Mouse (Mus musculus) lung, adult 18-20 months (tissue): ENCODE measurements at regions not wholly inside any gene's neighbourhood (a gene's known extent, or its start where the extent isn't known, plus 50 kb on each side); places are given as distances from the start of the nearest gene placed in this dataset.

Source experiments
- DNase-seq, 2 experiments: peaks; one replicate each; pipeline ENCODE4 v3.0.0; 2022; ENCODE audit warnings: mixed read lengths in 2 of 2

- no peak for DNase-seq
Observed at GRCm38 (mm10) chr3:144378524-144379225, 173.7 kb upstream of the Lmo4 start.

DNA sequence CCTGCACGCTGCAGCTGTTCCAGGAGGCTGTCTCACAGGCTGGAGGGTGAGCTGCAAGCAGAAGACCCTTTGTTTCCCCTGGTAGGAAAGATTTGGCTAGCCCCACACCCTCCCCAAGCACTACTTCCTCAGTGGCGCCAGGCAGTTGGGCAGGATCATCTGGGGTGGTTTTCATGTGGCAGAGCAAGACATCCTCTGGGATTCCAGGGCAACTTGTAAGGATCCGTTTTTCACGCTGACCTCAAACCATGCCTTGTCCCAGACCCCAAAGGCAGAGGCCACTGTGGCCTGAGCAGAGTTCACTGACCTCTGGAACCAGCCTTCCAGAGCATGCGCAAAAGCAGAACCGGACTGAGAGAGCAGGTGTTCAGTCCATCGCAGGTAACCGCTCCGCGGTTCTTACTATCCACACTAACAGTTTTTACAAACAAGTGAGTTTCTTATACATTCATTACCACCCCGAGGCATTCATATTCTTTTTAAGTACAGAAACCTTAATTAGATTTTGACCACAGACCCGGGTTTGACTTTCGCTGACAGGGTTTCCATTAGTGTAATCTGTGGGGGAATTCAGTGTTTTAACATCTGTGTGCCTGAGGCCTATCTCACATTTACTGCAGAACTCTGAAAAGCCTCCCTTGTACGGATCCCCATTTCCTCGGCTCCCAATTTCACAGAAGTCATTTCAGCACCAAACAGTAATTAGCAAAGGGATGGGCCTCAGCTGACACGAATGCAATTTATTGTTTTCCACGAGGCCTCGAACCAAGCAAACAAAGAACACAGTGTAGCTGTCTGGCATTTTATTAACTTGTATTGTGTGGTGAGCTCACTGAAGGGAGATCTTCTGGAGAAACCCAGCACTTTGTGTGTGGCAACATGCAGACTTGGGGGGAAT lies 172.9 kb upstream of the Lmo4 start:
- no peak for DNase-seq

DNA sequence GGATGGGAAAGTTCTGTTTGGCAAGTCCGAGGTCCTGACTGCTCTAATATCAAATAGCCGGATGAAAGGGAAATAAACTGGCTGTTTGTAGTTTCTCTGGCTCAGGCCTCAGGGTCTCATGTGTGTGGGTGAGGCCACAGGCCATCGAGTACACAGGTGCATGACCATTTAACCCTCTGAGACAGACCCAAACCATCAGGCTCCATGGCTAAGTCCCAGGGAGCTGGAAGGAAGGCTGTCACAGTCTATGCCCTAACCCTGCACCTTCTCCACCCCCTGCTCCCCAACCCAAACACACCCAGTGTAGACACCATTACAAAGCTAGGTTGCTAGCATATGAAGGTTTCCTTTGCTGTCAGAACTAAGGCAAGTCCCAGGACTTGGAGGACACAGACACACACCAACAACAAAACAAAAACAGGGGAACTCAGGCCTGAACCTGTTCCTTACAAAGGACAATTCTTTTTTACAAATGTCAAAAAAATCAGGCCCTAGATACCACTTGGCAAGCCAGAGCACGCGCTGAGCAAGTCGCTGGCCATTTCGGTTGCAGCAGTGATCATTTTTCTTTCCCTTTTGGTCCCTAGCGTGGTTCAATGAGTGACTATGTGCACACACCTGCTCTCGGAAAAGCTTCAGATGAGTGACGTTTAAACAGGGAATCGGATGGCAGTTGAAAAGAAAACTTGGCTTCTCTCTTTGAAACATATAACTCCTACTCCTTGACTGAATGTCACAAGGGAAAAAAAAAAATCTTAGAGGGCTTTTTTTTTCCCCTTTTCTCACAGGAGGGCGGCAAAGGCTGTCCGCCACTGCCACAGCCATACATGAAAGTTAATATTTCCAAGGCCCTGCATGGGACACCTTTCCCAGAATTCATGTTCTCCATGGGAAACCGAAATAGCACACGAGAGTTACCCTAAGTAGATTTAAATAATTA lies 171.7 kb upstream of the Lmo4 start:
- no peak for DNase-seq

DNA sequence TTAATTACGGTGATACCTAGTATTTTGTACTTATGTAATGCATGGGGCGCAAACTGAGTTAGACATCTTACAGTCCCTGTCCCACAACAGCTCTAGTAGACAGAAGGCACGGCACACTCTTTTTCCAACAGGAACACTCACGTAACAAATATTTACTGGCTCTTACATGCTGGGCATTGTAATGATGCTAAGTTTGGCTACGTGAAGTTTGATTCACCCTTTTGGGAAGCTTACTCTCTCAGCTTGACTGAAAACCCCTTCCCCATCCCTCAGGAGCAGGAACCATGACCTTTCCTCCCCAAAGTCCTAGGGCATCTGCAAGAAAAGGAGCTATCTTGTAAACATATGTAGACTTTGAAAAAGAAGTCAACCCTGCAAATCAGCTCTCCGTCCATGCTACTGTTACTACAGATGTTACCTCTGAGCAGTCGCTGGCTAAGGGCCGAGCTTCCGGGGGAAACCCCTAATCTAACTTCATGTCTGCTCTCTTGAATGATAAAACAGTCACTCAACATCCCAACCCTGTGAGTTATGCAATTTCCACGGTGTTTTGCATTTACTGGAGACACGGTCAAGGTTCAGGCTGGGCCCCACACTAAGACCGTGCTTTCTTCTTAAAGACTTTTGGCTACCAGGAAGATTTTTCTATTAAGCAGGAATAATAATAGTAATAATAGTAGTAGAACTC lies 170.8 kb upstream of the Lmo4 start:
- DNase-seq = no peak

DNA sequence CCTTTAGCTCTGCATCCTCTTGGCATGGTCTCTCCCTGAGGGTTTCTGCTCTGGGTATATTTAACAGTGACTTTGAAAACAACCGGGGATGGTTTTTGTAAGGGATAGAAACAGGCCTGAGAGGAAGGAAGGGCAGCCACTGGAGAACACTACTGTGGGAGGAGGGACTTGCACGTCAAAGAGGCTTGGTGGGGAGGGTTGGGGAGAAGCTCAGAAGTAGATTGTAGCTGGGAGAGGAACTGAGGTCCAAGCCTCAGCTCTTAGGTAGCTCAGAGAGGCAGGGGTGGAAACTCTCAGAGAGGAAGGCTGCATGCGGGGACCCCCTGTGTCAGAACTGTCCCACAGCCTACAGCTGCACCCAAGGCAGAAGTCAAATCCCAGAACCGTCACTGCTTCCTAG lies 163.3 kb upstream of the Lmo4 start:
- DNase-seq = no peak

DNA sequence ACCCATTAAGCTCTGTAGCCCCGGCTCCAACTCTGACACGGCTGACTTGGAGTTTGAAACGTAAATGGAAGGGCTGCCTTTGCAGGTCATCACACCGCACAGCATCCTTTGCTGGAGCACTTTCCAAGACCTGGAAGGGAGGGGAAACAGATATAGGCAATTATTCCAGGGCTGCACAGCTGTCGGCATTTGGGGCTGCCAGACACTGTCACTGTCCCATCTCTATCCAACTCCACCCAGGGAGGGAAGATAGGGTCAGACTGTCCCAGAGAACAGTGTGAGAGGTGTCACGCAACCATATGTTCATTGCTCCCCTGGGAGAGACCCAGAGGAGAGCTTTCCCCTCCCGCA lies 162.7 kb upstream of the Lmo4 start:
- no peak for DNase-seq

DNA sequence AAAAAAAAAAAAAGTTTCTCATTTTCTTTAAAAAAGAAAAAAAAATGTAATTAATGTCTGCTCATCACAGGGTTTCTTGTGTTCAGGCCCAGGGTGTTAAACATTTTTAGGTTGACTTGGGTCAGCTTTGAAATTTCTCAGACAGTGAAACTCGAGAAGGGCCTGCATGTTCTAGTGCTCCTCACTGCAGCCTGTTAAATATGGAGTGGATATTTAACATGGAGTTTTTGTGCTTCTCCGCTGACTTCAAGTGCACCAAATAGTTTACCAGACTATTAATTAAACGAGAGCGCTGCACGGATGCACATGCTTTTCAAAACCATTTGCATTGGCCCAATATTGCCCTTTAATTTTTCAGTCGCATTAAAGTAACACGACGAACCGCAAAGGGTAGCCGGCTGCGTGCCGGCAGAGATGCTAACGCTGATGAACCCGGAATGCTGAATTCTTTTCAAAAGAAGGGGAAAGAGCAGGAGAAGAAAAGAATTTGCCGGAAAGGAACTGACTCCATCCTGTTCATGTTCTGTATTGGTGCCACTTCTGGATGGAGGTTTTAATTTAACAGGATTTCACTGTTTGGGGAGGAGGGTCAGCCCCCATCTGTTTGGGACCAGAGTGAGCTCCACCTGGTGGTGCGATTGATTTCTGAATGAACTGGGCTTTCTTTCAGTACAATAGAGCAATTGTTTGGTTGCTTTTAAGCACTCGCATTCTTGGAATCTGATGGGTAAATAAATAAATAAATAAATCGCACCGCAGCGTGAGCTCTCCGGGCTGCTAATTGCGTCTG lies 162.2 kb upstream of the Lmo4 start:
- DNase-seq = no peak

DNA sequence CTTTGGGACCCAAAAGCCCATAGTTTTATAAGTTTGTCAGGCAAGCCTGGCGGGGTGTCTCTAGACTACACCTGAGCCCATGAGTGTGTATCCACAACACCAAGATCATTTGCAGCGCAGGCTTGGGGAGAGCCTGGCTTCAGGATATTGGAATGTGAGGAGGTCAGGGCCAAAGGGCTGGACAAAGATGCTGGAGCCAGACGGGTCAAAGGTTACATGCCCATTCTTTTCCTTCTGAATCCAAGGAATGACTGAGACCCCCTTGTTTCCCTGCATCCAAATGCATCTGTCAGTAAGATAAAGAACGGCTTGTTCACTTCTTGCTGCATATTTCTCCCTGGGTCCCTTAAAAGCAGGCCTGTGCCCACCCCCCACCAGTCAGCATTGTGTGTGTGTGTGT lies 160.9 kb upstream of the Lmo4 start:
- no peak for DNase-seq

DNA sequence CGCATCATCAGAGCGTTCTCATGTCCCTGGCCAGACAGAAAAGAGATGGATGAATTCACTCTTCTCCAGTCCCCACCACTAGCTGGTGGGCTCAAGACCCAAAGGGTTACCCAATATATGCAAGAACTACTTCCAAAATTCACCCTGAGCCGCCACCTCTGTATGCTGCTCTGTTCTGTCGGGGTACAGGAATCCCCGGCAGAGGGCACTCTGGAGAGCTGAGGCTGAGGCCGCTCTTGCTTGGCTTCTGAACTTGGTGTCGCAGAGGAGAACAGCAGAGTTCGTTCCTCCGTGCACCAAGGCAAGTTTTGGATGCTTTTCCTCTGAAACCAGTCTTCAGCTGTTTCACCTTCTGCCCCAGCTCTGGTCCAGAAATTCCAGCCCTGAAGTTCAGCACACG lies 157.5 kb upstream of the Lmo4 start:
- DNase-seq = peak; percentile 32 to 37

DNA sequence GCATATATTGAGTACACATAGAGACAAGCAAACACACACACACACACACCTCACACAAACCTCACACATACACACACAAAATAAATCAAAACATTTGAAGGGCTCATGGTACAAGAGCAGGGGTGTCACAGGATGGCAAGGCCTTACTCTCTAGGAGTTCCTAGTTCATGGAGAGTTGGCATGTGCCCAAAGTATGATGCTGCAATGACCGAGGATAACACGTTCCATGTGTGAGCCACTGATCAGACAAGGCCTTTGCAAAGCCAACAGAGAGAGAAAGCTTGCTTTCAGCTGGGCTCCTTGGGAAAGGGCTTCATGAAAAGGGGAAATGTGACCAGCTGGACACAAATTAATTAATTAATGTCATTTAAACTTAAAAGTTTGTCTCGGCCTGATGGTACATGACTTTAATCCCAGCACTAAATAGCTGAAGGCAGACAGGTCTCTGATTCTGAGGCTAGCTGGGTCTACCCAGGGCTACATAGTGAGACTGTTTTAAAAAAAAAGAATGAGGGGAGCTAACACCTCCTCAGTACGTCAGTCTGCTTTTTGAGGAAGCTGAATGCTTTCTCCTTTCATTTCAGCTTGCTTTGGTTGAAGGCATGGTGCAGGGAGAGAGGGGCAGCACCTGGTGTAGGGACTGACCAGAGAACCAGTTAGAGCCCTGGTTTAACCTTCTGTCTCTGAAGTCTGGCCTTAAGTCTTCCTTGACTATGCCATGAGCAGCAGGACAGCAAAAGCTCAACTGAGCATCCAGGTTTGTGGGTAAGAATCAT lies 156.4 kb upstream of the Lmo4 start:
- DNase-seq = no peak

GRCm38 (mm10) chr3:144356948-144357295 lies 151.9 kb upstream of the Lmo4 start:
- DNase-seq = no peak

- no peak for DNase-seq
Observed at GRCm38 (mm10) chr3:144356103-144356947, 151.3 kb upstream of the Lmo4 start.

- DNase-seq = no peak
Observed at GRCm38 (mm10) chr3:144352559-144352958, 147.5 kb upstream of the Lmo4 start.

GRCm38 (mm10) chr3:144348431-144348830 lies 143.4 kb upstream of the Lmo4 start:
- DNase-seq = no peak

DNA sequence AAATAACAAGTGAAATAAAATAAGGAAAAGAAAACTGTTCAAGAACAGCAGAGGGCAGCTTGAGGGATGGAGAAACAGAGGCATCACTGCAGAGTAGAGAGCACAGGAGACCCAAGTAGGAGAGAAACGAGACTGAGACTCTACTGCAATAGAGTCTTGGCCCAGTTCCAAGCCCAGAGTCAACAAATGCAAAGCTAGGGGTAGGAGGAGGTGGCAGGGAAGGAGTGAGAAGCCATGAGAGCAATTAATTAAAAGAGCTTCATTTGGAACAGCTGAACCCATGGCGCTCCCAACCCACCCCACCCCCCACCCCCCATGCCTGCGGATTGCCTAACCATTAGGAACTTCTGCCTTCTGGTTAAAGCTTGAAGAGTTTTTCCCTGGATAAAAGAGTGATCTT lies 130.2 kb upstream of the Lmo4 start:
- no peak for DNase-seq

- no peak for DNase-seq
Observed at GRCm38 (mm10) chr3:144334201-144334600, 129.2 kb upstream of the Lmo4 start.

DNA sequence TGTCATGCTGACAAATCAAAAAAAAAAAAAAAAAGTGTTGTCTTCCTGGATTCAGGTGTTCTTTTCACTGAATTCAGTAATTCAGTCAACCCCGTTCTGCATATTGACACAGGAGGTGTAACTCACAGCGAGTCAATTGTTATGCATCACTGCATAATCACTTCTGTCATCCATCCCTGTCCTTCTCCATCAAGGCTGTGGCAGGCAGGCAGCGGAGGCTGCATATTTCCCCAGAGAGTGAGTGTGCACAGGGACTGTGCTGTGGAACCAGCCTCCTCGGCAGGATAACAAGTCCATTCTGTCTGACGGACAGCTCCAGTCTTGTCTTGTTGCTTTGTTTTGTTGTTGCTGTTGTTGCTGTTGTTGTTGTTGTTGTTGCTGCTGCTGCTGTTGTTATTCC lies 127.3 kb upstream of the Lmo4 start:
- no peak for DNase-seq

GRCm38 (mm10) chr3:144329117-144329516 lies 124.1 kb upstream of the Lmo4 start:
- no peak for DNase-seq

- DNase-seq = no peak
Observed at GRCm38 (mm10) chr3:144327235-144327760, 122.3 kb upstream of the Lmo4 start.

DNA sequence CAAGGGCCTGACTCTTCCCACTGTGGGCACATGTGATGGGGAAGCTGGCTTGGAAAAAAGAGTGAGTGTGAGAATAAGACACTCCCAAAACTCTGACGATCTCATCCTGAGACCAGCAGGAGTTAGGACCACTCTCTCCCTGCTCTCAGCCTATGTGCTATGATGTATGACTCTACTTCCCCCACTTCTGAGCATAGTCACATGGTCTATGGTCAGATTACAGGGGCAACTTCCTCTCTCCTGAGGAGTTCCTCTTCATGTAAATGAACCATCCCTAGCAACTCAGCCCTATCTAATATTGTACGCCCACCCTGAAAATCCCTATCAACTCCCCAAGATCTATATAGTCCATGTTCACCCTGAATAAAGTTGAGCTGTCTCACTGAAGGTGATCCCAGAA lies 120.0 kb upstream of the Lmo4 start:
- DNase-seq = no peak
